Mouse (Mus musculus) cerebellum, adult 9-10 months (tissue): ENCODE data around the gene Fam72a.

Experiments used
- DNase-seq: peaks from one replicate; pipeline ENCODE4 v3.0.0; 2022

Fam72a gene

DNA sequence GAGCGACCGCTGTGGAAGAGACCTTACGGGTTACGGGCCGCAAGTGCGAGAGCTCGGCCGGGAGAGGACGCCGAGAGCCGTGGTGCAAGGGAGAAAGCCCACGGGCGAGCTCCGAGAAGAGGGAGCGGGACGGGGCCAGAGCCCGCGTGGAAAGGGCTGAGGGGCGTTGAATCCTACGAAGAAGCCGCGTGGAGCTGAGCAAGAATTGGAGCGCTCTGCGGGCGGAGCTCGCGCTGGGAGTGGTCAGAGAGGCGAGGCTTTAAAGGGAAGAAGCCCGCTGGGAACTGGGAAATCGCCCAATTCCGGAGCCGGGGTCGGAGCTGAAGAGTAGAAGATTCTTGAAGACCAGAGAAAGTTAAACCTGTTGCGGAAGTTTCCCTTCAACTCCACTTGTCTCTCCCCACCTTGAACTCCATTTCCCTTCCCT lies 391 bp downstream of the Fam72a start:
- peak; percentile 69 for DNase-seq

- peak; percentile 58 for DNase-seq
Observed at GRCm38 (mm10) chr1:131528561-131529166, 961 bp downstream of the Fam72a start.

DNA sequence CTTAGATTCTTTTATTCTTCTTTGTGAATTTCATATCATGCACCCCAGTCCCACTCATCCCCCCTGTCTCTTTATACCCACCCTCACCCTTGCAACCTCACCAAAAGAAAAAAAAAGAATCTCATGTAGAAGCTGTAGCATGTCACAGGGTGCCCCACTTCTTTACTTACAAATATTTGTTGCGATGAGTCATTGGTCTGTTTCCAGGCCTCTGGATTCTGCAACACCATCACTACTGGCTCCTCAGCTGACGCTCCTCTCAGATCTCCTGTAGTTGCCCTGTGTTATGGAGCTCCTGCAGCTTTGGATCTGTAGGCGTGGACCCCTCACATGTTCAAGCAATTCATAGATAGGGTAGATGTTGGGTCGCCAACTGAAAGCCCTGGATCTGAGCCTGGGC lies 12.1 kb downstream of the Fam72a start:
- no peak for DNase-seq

- no peak for DNase-seq
Observed at GRCm38 (mm10) chr1:131540795-131541194, 13.1 kb downstream of the Fam72a start.

DNA sequence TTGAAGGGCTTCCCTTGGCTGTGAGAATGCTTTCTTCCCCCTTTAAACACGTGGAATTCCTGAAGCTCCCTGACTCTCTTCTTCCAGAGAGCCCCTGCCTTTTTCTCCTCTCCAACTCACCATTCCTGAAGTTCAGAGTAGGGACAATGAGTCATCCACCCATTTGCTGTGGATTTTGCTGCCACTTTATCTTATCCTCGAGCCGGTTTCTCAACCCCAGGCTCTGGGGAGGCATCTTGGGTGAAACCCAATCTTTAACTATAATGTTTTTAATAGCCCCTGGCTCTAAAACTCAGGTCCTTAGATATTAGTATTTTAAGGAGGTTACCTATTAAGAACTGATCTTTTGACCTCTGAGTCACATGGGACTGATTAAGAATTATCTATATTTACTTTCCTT lies 13.7 kb downstream of the Fam72a start:
- no peak for DNase-seq

- DNase-seq: no peak
Observed at GRCm38 (mm10) chr1:131541903-131542302, 14.2 kb downstream of the Fam72a start.

- peak; percentile 94 for DNase-seq
Observed at GRCm38 (mm10) chr1:131543886-131544565, 16.3 kb downstream of the Fam72a start.

DNA sequence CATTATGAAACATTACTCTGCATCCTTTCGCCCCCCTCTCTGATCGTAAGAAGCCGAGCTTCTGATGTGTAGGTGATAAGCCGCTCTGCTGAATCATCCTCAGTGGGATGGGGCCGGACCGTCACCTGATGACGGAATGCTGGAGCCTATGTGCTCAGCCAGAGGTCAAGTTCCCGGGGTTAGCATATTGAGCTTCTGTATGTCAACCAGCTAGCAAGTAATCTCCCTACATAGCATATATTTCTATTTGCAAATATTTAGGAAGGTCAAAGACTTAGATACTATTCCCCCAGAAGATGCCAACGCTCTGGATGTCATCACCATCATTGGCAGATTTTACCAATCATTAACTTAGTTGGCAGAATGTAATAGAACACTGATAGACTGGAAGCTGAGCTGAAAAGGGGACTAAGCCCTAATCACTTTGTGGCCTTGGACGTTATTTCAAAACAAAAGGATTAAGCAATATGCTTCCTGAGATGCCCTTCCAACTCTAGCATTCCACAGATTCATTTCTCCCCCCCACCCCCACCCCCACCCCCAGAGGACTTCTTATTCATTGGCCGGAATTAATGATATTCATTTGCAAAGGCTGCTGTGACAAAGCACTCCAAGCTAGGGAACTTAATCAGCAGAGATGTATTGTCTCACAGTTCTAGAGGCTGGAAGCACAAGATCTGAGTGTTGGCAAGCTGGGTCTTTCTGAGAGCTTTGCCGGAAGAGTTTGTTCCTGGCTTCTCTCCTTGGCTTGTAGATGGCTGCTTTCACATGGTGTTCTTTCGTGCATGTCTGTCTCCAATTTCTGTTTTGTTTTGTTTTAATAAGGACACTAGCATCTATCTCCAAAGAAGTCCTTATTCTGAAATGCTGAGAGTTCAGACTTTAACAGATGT lies 19.3 kb downstream of the Fam72a start:
- peak; percentile 35 for DNase-seq

- peak; percentile 61 for DNase-seq
Observed at GRCm38 (mm10) chr1:131548494-131549365, 21.0 kb downstream of the Fam72a start.

DNA sequence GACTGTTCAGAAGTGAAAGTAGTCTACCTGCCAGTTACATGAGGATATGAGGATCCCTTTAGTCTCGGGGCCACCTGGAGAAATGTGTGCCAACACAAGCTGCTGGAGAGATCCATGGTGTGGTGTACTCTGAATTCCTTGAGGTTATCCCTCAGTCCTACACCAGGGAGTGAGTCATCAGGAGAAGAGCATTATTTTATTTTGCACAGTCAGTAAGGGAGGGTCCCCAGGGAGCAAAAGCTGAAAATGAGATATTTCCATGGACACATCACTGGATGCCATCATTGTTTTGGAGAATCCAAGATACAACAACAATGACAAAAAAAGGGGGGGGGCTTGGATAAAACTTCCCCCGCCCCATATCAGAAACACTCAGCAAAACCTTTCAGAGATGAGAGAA lies 24.3 kb downstream of the Fam72a start:
- DNase-seq: peak; percentile 29

- DNase-seq: peak; percentile 14
Observed at GRCm38 (mm10) chr1:131553428-131553827, 25.7 kb downstream of the Fam72a start.

GRCm38 (mm10) chr1:131555042-131555812 lies 27.5 kb downstream of the Fam72a start:
- DNase-seq: peak; percentile 93

DNA sequence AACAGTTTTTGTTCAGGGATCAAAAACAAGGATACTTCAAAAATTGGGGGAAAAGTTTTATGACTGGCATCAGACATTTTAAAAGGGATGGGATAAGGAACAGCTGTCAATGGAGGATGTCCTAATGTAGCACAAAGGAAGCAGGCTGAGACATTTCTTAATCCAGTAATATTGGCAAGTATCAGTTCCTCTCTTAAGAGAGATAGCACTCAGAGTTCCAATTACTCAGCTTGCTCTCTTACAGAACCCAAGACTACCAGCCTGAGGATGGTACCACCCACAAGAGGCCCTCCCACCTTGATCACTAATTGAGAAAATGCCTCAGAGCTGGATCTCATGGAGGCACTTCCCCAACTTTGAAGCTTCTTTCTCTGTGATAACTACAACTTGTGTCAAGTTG lies 32.8 kb downstream of the Fam72a start:
- no peak for DNase-seq

GRCm38 (mm10) chr1:131562081-131562480 lies 34.4 kb downstream of the Fam72a start:
- DNase-seq: no peak

DNA sequence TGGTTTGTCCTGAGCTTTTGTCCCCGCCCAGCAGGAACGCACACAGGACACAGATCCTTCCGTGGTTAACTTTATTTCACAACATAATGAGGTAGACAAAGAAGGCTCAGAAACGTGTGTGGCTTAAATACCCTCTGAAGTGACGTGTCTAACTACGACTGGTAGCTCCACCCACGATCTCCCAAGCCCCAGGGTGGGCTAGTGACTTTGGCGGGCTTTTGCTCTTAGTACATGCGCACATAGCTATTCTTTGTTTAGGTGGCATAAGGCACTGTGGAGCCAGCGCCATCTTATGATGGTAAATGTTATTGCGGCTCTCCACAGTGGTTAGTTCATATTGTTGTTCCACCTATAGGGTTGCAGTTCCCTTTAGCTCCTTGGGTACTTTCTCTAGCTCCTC lies 38.4 kb downstream of the Fam72a start:
- peak; percentile 41 for DNase-seq

GRCm38 (mm10) chr1:131569721-131570120 lies 42.0 kb downstream of the Fam72a start:
- DNase-seq: no peak

GRCm38 (mm10) chr1:131570391-131570790 lies 42.7 kb downstream of the Fam72a start:
- no peak for DNase-seq

DNA sequence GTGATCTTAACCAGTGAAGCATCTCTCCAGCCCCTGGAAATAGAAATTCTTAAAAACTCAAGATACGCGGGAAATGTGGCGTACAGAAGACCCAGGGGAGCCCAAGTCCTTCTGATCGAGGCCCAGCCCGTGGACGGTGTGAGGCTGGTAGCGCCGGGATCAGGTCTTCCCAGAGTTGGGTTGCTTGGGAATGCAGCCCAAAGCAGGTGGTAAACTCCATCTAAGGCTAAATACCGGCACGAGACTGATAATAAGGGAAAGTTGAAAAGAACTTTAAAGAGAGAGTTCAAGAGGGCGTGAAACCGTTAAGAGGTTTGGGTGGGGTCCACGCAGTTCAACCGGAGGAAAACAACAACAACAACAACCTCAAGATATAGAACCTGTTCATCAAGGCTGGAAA lies 46.0 kb downstream of the Fam72a start:
- DNase-seq: no peak

DNA sequence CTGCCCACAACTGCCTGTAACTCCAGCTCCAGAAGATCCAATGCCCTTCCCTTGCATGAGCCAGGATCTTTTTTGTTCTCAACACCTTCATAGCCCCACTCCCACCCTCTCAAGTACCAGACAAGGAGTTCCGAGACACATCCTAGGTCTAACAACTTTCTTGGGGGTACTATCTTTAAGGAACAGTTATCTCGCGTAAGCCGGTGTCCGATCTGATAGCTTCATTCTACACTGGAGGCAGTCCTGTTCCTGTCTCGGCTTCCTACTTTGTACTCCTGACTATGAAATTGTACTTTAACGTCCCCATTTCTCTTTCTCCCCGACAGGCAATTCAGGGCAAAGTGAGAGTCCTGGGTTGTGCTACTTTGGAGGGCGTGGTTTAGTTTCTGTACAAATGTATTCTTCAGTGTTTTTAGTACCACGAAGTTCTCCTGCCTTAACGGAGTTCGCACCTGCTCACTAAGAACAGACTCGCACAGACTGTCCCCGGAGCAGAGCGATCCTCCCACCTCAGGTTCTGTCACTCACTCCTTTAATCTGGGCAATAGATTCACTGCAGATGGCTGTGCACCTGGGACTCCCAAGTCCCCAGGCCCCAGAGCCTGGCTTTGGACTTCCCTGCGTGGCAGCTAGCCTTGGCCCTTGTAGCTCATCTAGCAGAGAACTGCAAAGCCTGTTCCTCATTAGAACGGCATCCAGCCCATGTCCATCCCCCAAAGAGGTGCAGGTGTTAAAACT lies 51.4 kb downstream of the Fam72a start:
- DNase-seq: no peak

DNA sequence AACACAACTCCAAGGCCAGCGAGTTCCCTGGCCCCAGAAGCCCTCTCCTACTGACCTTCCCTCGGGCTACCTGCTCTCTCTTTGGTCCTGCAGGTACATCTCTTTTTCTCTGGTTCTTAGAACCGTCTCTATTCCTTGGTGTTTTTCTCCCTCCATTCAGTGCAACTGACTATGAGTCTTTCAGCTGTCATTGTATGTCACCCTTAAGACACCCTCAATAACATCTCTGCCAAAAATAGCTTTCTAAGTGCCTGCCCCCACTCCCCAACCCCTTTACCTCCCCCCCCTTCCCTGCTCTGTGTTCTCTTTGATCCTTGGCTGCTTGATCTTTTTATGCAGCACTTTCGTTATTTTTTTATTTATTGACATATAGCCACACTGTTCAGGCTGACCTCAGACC lies 52.7 kb downstream of the Fam72a start:
- no peak for DNase-seq

- no peak for DNase-seq
Observed at GRCm38 (mm10) chr1:131583598-131583997, 55.9 kb downstream of the Fam72a start.
